Mouse (Mus musculus) adrenal gland, postnatal 4 days (tissue): Measurements from ENCODE around the gene Zfp964. TPM values are rescaled to one million over a fixed set of nuclear protein-coding genes. Genes with fewer than 3 reads are reported as not detected.
"Not testable (repeated sequence)": the region's sequence is repeated elsewhere in the genome, so short reads cannot be mapped to it uniquely, and the experiment has no call there.

Source experiments
- DNase-seq, 2 experiments: peaks; one replicate each; pipeline ENCODE4 v3.0.0; 2021 to 2022; ENCODE audit warnings: low spot score in 2 of 2, mixed read lengths in 2 of 2
- long read RNA-seq, 2 experiments: library from polyadenylated mRNA; stranded (forward); transcript quantifications; one replicate each; pipeline ENCODE4 v2.0.0; 2021
- total RNA-seq, 2 experiments: library from RNA; stranded (reverse); gene quantifications; 2 replicates each; pipeline ENCODE4 v1.2.3; 2021

The Zfp964 gene
- total RNA-seq: 1 to 10 TPM; 4.5 to 4.9 TPM
- long read RNA-seq, experiment 1: 0 reads
- long read RNA-seq, experiment 2, full-length matches to known transcripts: 2 of 4 reads
- long read RNA-seq, experiment 2, partial matches to known transcripts: 0 of 4 reads
- long read RNA-seq, experiment 2, other reads (novel, unspliced or antisense): 2 of 4 reads

- peak; percentile 62 to 78 for DNase-seq
These were observed at the start of gene Zfp964 for GRCm38 (mm10) chr8:69654358-69654981. Gene Zfp964, plus strand, starts transcription at chr8:69654479.

GRCm38 (mm10) chr8:69614687-69615086 is 39.6 kb upstream of the Zfp964 start:
- DNase-seq: no peak

GRCm38 (mm10) chr8:69618078-69618477 is 36.2 kb upstream of the Zfp964 start:
- DNase-seq: no peak

GRCm38 (mm10) chr8:69625095-69625789 is 29.0 kb upstream of the Zfp964 start, which contains the start of gene Zfp868:
Gene Zfp868, minus strand, starts transcription at chr8:69625548.
- DNase-seq: peak; percentile 95

- DNase-seq: no peak
These were observed 396 bp upstream of the Zfp964 start for GRCm38 (mm10) chr8:69653808-69654357.

GRCm38 (mm10) chr8:69661294-69661693 is 7.0 kb downstream of the Zfp964 start:
- DNase-seq: no peak

GRCm38 (mm10) chr8:69665051-69665450 is 10.8 kb downstream of the Zfp964 start:
- not testable (repeated sequence) for DNase-seq

- no peak for DNase-seq
These were observed 47.5 kb downstream of the Zfp964 start for GRCm38 (mm10) chr8:69701810-69702209.

- not testable (repeated sequence) for DNase-seq
These were observed 56.3 kb downstream of the Zfp964 start, which contains the start of gene Zfp869 for GRCm38 (mm10) chr8:69710624-69711023. Gene Zfp869, minus strand, starts transcription at chr8:69710724.

GRCm38 (mm10) chr8:69713516-69713915 is 59.2 kb downstream of the Zfp964 start:
- DNase-seq: no peak

GRCm38 (mm10) chr8:69715366-69715765 is 61.1 kb downstream of the Zfp964 start:
- DNase-seq: no peak

Other genes with a start within 250 kb of the Zfp964 start
- under 1 TPM in 1 of 2 experiments, not detected in 1; 0.11 TPM for gene Gm9495, start 200.9 kb upstream of the Zfp964 start, total RNA-seq
- not detected for gene Gm7697, start 131.5 kb upstream of the Zfp964 start, total RNA-seq
- gene Zfp868, start 28.9 kb upstream of the Zfp964 start, total RNA-seq: 10 to 100 TPM; 21.0 to 21.3 TPM
- 10 to 100 TPM; 26.8 to 28.3 TPM for gene Zfp869, start 56.2 kb downstream of the Zfp964 start, total RNA-seq
- gene Zfp963, start 95.5 kb downstream of the Zfp964 start, total RNA-seq: 1 to 10 TPM; 5.0 to 6.4 TPM
- 1 to 10 TPM in 1 of 2 experiments, under 1 TPM in 1; 0.70 to 4.9 TPM for gene Gm20422, start 120.4 kb downstream of the Zfp964 start, total RNA-seq
- 10 to 100 TPM; 41.0 to 44.7 TPM for gene Atp13a1, start 136.7 kb downstream of the Zfp964 start, total RNA-seq
- gene Zfp866, start 136.7 kb downstream of the Zfp964 start, total RNA-seq: 10 to 100 TPM; 31.4 to 34.4 TPM
- 10 to 100 TPM; 21.1 to 24.6 TPM for gene Gmip, start 154.2 kb downstream of the Zfp964 start, total RNA-seq
- 1 to 10 TPM; 2.8 to 3.8 TPM for gene Lpar2, start 167.9 kb downstream of the Zfp964 start, total RNA-seq
- 1 to 10 TPM; 3.6 to 4.8 TPM for gene Pbx4, start 178.0 kb downstream of the Zfp964 start, total RNA-seq
- gene Cilp2, start 233.2 kb downstream of the Zfp964 start, total RNA-seq: 1 to 10 TPM in 1 of 2 experiments, under 1 TPM in 1; 0.50 to 1.4 TPM
- gene Tssk6, start 247.7 kb downstream of the Zfp964 start, total RNA-seq: under 1 TPM; 0.73 to 0.76 TPM
- gene Ndufa13, start 248.1 kb downstream of the Zfp964 start, total RNA-seq: 100 to 1,000 TPM; 133 to 137 TPM
- gene Yjefn3, start 248.2 kb downstream of the Zfp964 start, total RNA-seq: 1 to 10 TPM; 1.6 to 2.3 TPM